Mouse (Mus musculus) midbrain, embryonic 16.5 days (tissue): ENCODE data around the gene Mat2b. TPM values are rescaled to one million over a fixed set of nuclear protein-coding genes. Genes with fewer than 3 reads are reported as not detected.
"Not testable (repeated sequence)": the region's sequence is repeated elsewhere in the genome, so short reads cannot be mapped to it uniquely, and the experiment has no call there.

ENCODE experiments used
- ATAC-seq: fragments of 200-750 bp; cut with Nextera tagmentation; 2 replicates; pipeline ENCODE4 v1.8.0; 2017; ENCODE audit warnings: moderate TSS enrichment
- H3K27ac ChIP-seq: fragments of 300-500 bp; sonication (generic); 2 replicates; pipeline ENCODE4 v1.5.1; 2014; ENCODE audit warnings: mild to moderate bottlenecking, low read length, mixed read lengths
- H3K27me3 ChIP-seq: fragments of 300-500 bp; sonication (generic); 2 replicates; pipeline ENCODE4 v1.6.1; 2014; ENCODE audit warnings: low read depth, low read length, mixed read lengths; ENCODE audit not compliant: control insufficient read depth, insufficient read depth
- H3K36me3 ChIP-seq: fragments of 300-500 bp; sonication (generic); 2 replicates; pipeline ENCODE4 v1.6.1; 2014; ENCODE audit warnings: mild to moderate bottlenecking, low read length, moderate library complexity, mixed read lengths; ENCODE audit not compliant: control insufficient read depth, insufficient read depth
- H3K4me1 ChIP-seq: fragments of 300-500 bp; sonication (generic); 2 replicates; pipeline ENCODE4 v1.6.1; 2014; ENCODE audit warnings: mild to moderate bottlenecking, low read length, mixed read lengths; ENCODE audit not compliant: control insufficient read depth, insufficient read depth
- H3K4me2 ChIP-seq: fragments of 300-500 bp; sonication (generic); 2 replicates; pipeline ENCODE4 v1.6.1; 2014; ENCODE audit warnings: mild to moderate bottlenecking, low read length, mixed read lengths
- H3K4me3 ChIP-seq: fragments of 300-500 bp; sonication (generic); 2 replicates; pipeline ENCODE4 v1.5.1; 2014; ENCODE audit warnings: low read depth, mild to moderate bottlenecking, low read length, moderate library complexity, mixed read lengths
- H3K9ac ChIP-seq: fragments of 300-500 bp; sonication (generic); 2 replicates; pipeline ENCODE4 v1.6.1; 2014; ENCODE audit warnings: low read depth, low read length, mixed read lengths
- H3K9me3 ChIP-seq: fragments of 300-500 bp; sonication (generic); replicated peaks from 2 replicates; pipeline ENCODE4 v1.6.1; 2014; ENCODE audit warnings: mild to moderate bottlenecking, low read length, mixed read lengths; ENCODE audit not compliant: control insufficient read depth, poor library complexity, severe bottlenecking
- WGBS: fragments of 180-500 bp; shearing (Covaris S2); extraction: QIAGEN DNeasy Blood & Tissue Kit; methylation state at CpG from one replicate; pipeline ENCODE4 v1.1.7; 2014; 5-methylcytosine and 5-hydroxymethylcytosine counted together
- polyA plus RNA-seq: library from polyadenylated mRNA; unstranded; fragments of >200 nt; fragmentation: Nextera tagmentation; extraction: Ambion mirVana; gene quantifications from 2 replicates; pipeline ENCODE4 v1.2.1, GENCODE M21; 2015

Gene Mat2b
- polyA plus RNA-seq, 1 experiment from 2014 or later, result 61.5 TPM

- no peak overlapping the region for H3K4me3 ChIP-seq
- no peaks in the 10 kb centered on the region for H3K4me1 ChIP-seq
- no peaks in the 10 kb centered on the region for H3K36me3 ChIP-seq
- no peaks in the 10 kb centered on the region for H3K9me3 ChIP-seq
- 92% methylated on average over 5 of the region's 5 CpGs for WGBS
- no peak overlapping the region for H3K4me2 ChIP-seq
- H3K27ac ChIP-seq, result no peak overlapping the region
- H3K27me3 ChIP-seq, result no peaks in the 10 kb centered on the region
- no peak overlapping the region for H3K9ac ChIP-seq
- ATAC-seq, result no peak
Observed at GRCm38 (mm10) chr11:40715524-40715923, 20.5 kb upstream of the Mat2b start.

- no peaks in the 10 kb centered on the region for H3K4me1 ChIP-seq
- no peak for ATAC-seq
- no peak overlapping the region for H3K4me3 ChIP-seq
- no peak overlapping the region for H3K9ac ChIP-seq
- H3K27me3 ChIP-seq, result no peaks in the 10 kb centered on the region
- no peak overlapping the region for H3K27ac ChIP-seq
- no peaks in the 10 kb centered on the region for H3K9me3 ChIP-seq
- no peaks in the 10 kb centered on the region for H3K36me3 ChIP-seq
- 83% methylated on average over 8 of the region's 8 CpGs for WGBS
- H3K4me2 ChIP-seq, result no peak overlapping the region
Observed at GRCm38 (mm10) chr11:40713858-40714257, 18.9 kb upstream of the Mat2b start.

GRCm38 (mm10) chr11:40709899-40710298 is 14.9 kb upstream of the Mat2b start:
- not testable (repeated sequence) for H3K4me1 ChIP-seq, H3K9ac ChIP-seq, H3K9me3 ChIP-seq, H3K4me3 ChIP-seq, ATAC-seq, H3K27me3 ChIP-seq, H3K36me3 ChIP-seq, H3K27ac ChIP-seq, H3K4me2 ChIP-seq
- 86% methylated on average over 6 of the region's 6 CpGs for WGBS

GRCm38 (mm10) chr11:40694311-40695087 is 504 bp downstream of the Mat2b start:
- under 1% methylated on average over 31 of the region's 31 CpGs for WGBS
- ATAC-seq, result peak; percentile 61

GRCm38 (mm10) chr11:40693366-40693951 is 1.5 kb downstream of the Mat2b start:
- peak overlapping the region; percentile 61 for H3K4me3 ChIP-seq
- no peaks in the 10 kb centered on the region for H3K27me3 ChIP-seq
- H3K9me3 ChIP-seq, result no peaks in the 10 kb centered on the region
- no peak for ATAC-seq
- H3K4me1 ChIP-seq, result peaks cover 36% of the 10 kb centered on the region
- H3K4me2 ChIP-seq, result peak overlapping the region; percentile 99
- no peaks in the 10 kb centered on the region for H3K36me3 ChIP-seq
- H3K9ac ChIP-seq, result peak overlapping the region; percentile 57; the same call in 1 of the 2 replicates
- peak overlapping the region; percentile 54 for H3K27ac ChIP-seq
- WGBS, result 1% methylated on average over 16 of the region's 16 CpGs

More at GRCm38 (mm10) chr11:40694311-40695087, 504 bp downstream of the Mat2b start:
- Histone ChIP-seq H3K9me3 (no peaks in the 10 kb centered on the region), H3K4me1 (peaks cover 34% of the 10 kb centered on the region), H3K27me3 (no peaks in the 10 kb centered on the region), H3K4me2 (peak overlapping the region; percentile 99), H3K36me3 (no peaks in the 10 kb centered on the region), H3K9ac (peak overlapping the region; percentile 73), H3K27ac (peak overlapping the region; percentile 90), H3K4me3 (peak overlapping the region; percentile 61)

GRCm38 (mm10) chr11:40692511-40693365 is 2.3 kb downstream of the Mat2b start:
- under 1% methylated on average over 36 of the region's 36 CpGs for WGBS

GRCm38 (mm10) chr11:40692101-40692509 is 2.9 kb downstream of the Mat2b start:
- peak; percentile 79 for ATAC-seq
- H3K4me1 ChIP-seq, result peaks cover 36% of the 10 kb centered on the region
- peak overlapping the region; percentile 80 for H3K27ac ChIP-seq
- peak overlapping the region; percentile 61 for H3K4me3 ChIP-seq
- under 1% methylated on average over 28 of the region's 28 CpGs for WGBS
- H3K4me2 ChIP-seq, result peak overlapping the region; percentile 99
- no peaks in the 10 kb centered on the region for H3K9me3 ChIP-seq
- H3K36me3 ChIP-seq, result no peaks in the 10 kb centered on the region
- H3K9ac ChIP-seq, result peak overlapping the region; percentile 79
- no peaks in the 10 kb centered on the region for H3K27me3 ChIP-seq

More at GRCm38 (mm10) chr11:40692511-40693365, 2.3 kb downstream of the Mat2b start:
- Histone ChIP-seq H3K9ac (peak overlapping the region; percentile 79), H3K27ac (peak overlapping the region; percentile 80), H3K4me2 (peak overlapping the region; percentile 99), H3K36me3 (no peaks in the 10 kb centered on the region), H3K4me3 (peak overlapping the region; percentile 61), H3K9me3 (no peaks in the 10 kb centered on the region), H3K27me3 (no peaks in the 10 kb centered on the region), H3K4me1 (peaks cover 36% of the 10 kb centered on the region)
- peak; percentile 98 for ATAC-seq

- H3K4me3 ChIP-seq, result no peak overlapping the region
Observed at GRCm38 (mm10) chr11:40690444-40691127, 4.4 kb downstream of the Mat2b start.

More at GRCm38 (mm10) chr11:40690444-40691127, 4.4 kb downstream of the Mat2b start:
- WGBS, result 80% methylated on average over 5 of the region's 5 CpGs
- ATAC-seq, result no peak
- H3K27ac ChIP-seq, result no peak overlapping the region
- H3K4me1 ChIP-seq, result peaks cover 36% of the 10 kb centered on the region
- H3K9me3 ChIP-seq, result no peaks in the 10 kb centered on the region
- no peak overlapping the region for H3K9ac ChIP-seq
- H3K4me2 ChIP-seq, result no peak overlapping the region; the same call in 1 of the 2 replicates
- no peaks in the 10 kb centered on the region for H3K27me3 ChIP-seq
- H3K36me3 ChIP-seq, result no peaks in the 10 kb centered on the region
